Mouse (Mus musculus): ENCODE measurements around the gene Gm49510. TPM values are rescaled to one million over a fixed set of nuclear protein-coding genes. Genes with fewer than 3 reads are reported as not detected.

Gm49510 gene
- polyA plus RNA-seq, 1 experiment = not detected

- Histone ChIP-seq H3K27ac (ENCODE audit: insufficient read depth, low read depth, low read length) (peak overlapping the region; percentile 82), H3K4me1 (ENCODE audit: control insufficient read depth, insufficient read depth, low read length) (peaks cover 44% of the 10 kb centered on the region), H3K4me3 (ENCODE audit: insufficient read depth, low read length) (peak overlapping the region; percentile 51)
- TF ChIP-seq POLR2A (IDR thresholded peaks at IDR 0.05; ENCODE audit: borderline replicate concordance, low read depth, low read length) (no peak), CTCF (IDR thresholded peaks at IDR 0.05; ENCODE audit: low read depth, low read length) (no peak)
Observed at GRCm38 (mm10) chr15:78863852-78864253, 35.6 kb upstream of the Gm49510 start.

DNA sequence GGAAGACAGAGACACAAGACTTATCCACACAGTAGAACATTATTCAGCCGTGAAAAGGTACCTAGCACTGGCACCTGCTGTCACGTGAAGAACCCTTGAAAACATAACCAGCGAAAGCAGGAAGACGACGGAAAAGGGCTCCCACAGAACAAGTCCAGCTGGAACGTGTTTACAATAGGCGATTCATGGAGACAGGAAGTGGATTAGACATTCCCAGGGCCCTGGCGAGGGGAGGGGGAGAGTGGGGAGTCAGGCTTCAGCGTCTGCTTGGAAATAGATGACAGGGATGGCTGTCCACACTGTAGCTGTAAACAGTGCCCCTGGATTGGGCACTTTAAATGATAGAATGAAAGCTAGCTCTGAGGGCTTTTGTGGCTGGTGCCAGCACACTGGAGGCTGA is 31.1 kb upstream of the Gm49510 start:
- no peak overlapping the region for H3K4me3 ChIP-seq (ENCODE audit: insufficient read depth, low read length)
- no peak overlapping the region for H3K27ac ChIP-seq (ENCODE audit: insufficient read depth, low read depth, low read length)
- peaks cover 16% of the 10 kb centered on the region for H3K4me1 ChIP-seq (ENCODE audit: control insufficient read depth, insufficient read depth, low read length)
- TF ChIP-seq CTCF (IDR thresholded peaks at IDR 0.05; ENCODE audit: low read depth, low read length) = no peak
- no peak for TF ChIP-seq POLR2A (IDR thresholded peaks at IDR 0.05; ENCODE audit: borderline replicate concordance, low read depth, low read length)

DNA sequence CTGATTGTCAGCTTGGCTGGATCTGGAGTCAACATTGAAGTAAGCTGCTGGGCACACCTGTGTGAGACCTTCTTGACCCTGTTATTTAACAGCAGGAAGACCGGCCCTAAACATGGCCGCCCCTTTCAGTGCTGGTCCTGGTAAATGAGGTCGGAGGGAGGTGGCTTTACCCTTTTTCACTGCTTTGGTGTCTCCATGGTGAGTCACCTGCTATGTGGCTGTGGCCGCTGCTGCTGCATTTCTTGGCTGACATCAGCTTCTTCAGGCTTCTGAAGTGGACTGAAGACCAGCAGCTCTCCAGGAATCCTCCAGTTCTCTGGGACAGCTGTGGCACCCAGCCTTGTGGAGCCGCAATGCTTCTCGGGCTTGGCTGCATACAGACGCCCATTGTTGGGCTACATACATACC is 30.6 kb upstream of the Gm49510 start:
- Histone ChIP-seq H3K4me3 (ENCODE audit: insufficient read depth, low read length) (no peak overlapping the region), H3K27ac (ENCODE audit: insufficient read depth, low read depth, low read length) (no peak overlapping the region), H3K4me1 (ENCODE audit: control insufficient read depth, insufficient read depth, low read length) (peaks cover 11% of the 10 kb centered on the region)
- TF ChIP-seq POLR2A (IDR thresholded peaks at IDR 0.05; ENCODE audit: borderline replicate concordance, low read depth, low read length) (no peak), CTCF (IDR thresholded peaks at IDR 0.05; ENCODE audit: low read depth, low read length) (no peak)

- H3K27ac ChIP-seq (ENCODE audit: insufficient read depth, low read depth, low read length) = no peak overlapping the region
- no peak overlapping the region for H3K4me3 ChIP-seq (ENCODE audit: insufficient read depth, low read length)
- TF ChIP-seq POLR2A (IDR thresholded peaks at IDR 0.05; ENCODE audit: borderline replicate concordance, low read depth, low read length) (no peak), CTCF (IDR thresholded peaks at IDR 0.05; ENCODE audit: low read depth, low read length) (peak; percentile 78)
- peaks cover 3% of the 10 kb centered on the region for H3K4me1 ChIP-seq (ENCODE audit: control insufficient read depth, insufficient read depth, low read length)
Observed at GRCm38 (mm10) chr15:78869775-78870174, 29.7 kb upstream of the Gm49510 start.

- Histone ChIP-seq H3K4me3 (ENCODE audit: insufficient read depth, low read length) (no peak overlapping the region), H3K27ac (ENCODE audit: insufficient read depth, low read depth, low read length) (no peak overlapping the region), H3K4me1 (ENCODE audit: control insufficient read depth, insufficient read depth, low read length) (peaks cover 6% of the 10 kb centered on the region)
- TF ChIP-seq POLR2A (IDR thresholded peaks at IDR 0.05; ENCODE audit: borderline replicate concordance, low read depth, low read length) (no peak), CTCF (IDR thresholded peaks at IDR 0.05; ENCODE audit: low read depth, low read length) (no peak)
Observed at GRCm38 (mm10) chr15:78872021-78872608, 27.4 kb upstream of the Gm49510 start.

GRCm38 (mm10) chr15:78873803-78874435 is 25.5 kb upstream of the Gm49510 start:
- H3K4me3 ChIP-seq (ENCODE audit: insufficient read depth, low read length) = no peak overlapping the region

DNA sequence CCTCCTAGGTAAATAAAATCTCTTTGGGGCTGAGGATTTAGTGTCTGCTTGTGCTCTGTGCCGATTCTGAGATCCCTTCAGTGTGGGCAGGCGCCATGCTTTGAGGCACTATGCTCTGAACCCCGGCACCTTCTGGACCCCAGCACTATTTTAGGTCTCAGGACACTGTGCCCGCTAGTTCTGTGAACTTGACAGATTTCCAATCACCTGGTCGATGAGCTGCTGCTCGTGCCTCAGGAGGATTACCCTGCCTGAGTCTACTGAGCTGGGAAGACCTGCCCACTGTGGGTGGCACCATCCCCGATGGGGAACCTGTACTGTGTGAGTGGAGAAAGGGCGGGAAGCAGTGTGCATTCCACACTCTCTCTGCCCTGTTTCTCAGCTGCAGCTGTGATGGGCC is 24.5 kb upstream of the Gm49510 start:
- Histone ChIP-seq H3K4me3 (ENCODE audit: insufficient read depth, low read length) (no peak overlapping the region), H3K27ac (ENCODE audit: insufficient read depth, low read depth, low read length) (no peak overlapping the region), H3K4me1 (ENCODE audit: control insufficient read depth, insufficient read depth, low read length) (peaks cover 13% of the 10 kb centered on the region)
- TF ChIP-seq POLR2A (IDR thresholded peaks at IDR 0.05; ENCODE audit: borderline replicate concordance, low read depth, low read length) (no peak), CTCF (IDR thresholded peaks at IDR 0.05; ENCODE audit: low read depth, low read length) (no peak)

More at GRCm38 (mm10) chr15:78873803-78874435, 25.5 kb upstream of the Gm49510 start:
- Histone ChIP-seq H3K27ac (ENCODE audit: insufficient read depth, low read depth, low read length) (no peak overlapping the region), H3K4me1 (ENCODE audit: control insufficient read depth, insufficient read depth, low read length) (peaks cover 6% of the 10 kb centered on the region)
- TF ChIP-seq CTCF (IDR thresholded peaks at IDR 0.05; ENCODE audit: low read depth, low read length) = no peak
- TF ChIP-seq POLR2A (IDR thresholded peaks at IDR 0.05; ENCODE audit: borderline replicate concordance, low read depth, low read length) = no peak

DNA sequence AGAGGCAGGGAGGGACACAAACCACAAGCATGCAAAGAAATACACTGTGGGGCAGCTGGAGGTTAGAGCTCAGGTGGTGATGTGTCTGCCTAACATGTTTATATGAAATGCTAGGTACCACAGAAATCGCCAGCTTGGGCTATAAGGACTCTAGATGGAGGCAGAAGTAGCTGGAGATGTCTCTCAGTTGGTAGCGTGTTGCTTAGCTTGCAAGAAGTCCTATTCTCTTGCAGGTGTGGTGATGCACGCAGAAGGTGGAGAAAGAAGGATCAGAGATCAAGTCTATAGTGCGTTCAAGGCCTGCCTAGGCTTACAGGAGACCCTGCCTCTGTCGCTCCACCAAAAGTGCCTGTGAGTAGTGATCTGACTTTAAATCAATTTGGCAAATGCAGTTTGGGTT is 23.9 kb upstream of the Gm49510 start:
- Histone ChIP-seq H3K27ac (ENCODE audit: insufficient read depth, low read depth, low read length) (0 out of 2 replicates have a peak overlapping the region, but pooled peaks have one; percentile 40), H3K4me1 (ENCODE audit: control insufficient read depth, insufficient read depth, low read length) (peaks cover 19% of the 10 kb centered on the region), H3K4me3 (ENCODE audit: insufficient read depth, low read length) (no peak overlapping the region)
- no peak for TF ChIP-seq CTCF (IDR thresholded peaks at IDR 0.05; ENCODE audit: low read depth, low read length)
- TF ChIP-seq POLR2A (IDR thresholded peaks at IDR 0.05; ENCODE audit: borderline replicate concordance, low read depth, low read length) = no peak

GRCm38 (mm10) chr15:78876258-78876696 is 23.2 kb upstream of the Gm49510 start:
- TF ChIP-seq CTCF (IDR thresholded peaks at IDR 0.05; ENCODE audit: low read depth, low read length) = peak; percentile 46; the same call in 1 of the 2 replicates
- TF ChIP-seq POLR2A (IDR thresholded peaks at IDR 0.05; ENCODE audit: borderline replicate concordance, low read depth, low read length) = no peak
- Histone ChIP-seq H3K27ac (ENCODE audit: insufficient read depth, low read depth, low read length) (peak overlapping the region; percentile 90), H3K4me3 (ENCODE audit: insufficient read depth, low read length) (peak overlapping the region; percentile 65), H3K4me1 (ENCODE audit: control insufficient read depth, insufficient read depth, low read length) (peaks cover 22% of the 10 kb centered on the region)

Data from bone marrow macrophage, adult 2 months (primary cell).